Mouse (Mus musculus): ENCODE measurements around the gene Txk.
A peak's percentile ranks its signal among the peaks of the same experiment; 100 is the strongest.

The Txk gene

DNA sequence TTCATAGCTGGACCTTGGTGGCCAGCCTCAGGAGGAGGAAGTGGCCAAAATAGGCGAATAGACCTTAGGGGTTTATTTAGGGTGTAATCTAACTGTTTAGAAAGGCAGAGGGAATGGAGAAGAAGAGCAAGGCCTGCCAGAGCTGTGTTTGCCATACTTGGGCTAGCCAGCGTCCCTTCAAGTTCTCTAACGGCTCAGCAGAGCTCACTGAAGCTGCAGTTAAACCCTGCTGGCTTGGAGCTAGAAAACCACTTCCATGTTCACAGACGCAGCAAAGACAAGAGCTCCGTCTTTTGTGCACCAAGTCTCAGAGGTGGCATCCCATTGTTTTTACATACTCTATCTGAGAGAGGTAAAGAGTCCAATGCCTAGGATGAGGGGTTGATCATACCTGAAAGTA is 2.4 kb downstream of the Txk start:
- DNase-seq (ENCODE audit: low spot score), result no peak

DNA sequence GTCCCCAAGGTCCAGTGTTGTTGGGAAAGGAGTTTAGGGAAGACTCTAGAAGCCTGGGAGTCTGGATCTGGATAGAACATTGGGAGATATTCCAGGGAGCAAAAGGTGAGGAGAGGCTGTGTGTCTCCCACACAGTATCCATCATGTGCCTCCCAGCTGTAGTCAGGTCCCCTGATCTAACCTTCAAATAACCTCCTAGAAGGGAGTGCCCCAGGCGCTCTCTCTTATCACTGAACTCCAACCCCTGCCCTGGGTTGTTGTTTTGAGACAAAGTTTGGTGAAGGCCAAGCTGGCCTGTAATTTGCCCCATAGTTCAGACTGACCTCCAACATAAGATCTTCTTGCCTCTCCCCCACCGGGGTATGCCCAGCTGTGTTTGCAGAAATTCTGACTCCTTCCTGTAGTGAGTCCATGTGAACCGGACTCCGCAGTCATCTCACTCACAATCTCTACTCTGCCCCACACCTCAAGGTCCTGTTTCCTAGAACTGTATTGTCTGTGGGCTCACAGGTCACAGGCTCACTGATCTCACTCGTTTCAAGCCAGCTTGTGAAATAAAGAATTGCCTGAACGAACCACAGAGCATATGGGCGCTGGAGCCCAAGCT is 3.8 kb downstream of the Txk start:
- no peak for DNase-seq (ENCODE audit: low spot score)

DNA sequence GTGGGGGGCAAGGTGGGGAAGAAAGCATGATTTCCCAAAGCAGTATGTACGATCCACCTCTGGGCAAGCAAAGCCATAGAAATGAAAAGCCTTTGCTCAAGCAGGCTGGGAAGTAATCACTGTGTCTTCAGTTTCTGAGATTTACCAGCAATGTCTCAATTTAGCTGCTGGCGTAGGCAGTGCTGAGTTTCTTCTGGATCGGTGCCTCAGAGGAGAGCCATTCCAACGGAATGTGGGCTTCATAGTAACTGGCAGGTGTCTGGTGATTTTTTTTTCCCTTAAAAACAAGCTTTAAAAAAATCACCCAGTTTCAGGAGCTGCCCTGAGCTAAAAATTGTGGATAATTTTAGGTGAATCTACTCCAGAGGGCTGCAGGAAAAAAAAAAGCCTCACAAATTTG is 5.2 kb downstream of the Txk start:
- DNase-seq (ENCODE audit: low spot score), result no peak

DNA sequence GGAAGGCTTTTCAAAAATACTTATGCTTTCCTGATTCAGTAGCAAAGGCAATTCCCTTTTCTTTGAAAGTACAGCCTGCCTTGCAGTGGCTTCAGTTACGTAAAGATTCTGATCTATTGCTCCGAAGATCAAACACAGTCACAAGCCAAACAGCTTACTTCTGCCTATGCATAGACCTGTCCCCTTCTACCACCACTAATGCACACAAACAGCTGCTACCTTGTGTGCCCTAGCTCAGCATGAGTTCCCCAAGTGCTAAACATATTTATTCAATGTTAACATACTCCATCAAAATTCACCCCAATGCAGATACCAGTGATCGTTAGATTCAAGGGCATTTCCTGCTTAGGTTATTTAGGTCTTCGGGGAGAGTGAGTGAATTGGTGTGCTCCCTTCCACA is 6.1 kb downstream of the Txk start:
- no peak for DNase-seq (ENCODE audit: low spot score)

DNA sequence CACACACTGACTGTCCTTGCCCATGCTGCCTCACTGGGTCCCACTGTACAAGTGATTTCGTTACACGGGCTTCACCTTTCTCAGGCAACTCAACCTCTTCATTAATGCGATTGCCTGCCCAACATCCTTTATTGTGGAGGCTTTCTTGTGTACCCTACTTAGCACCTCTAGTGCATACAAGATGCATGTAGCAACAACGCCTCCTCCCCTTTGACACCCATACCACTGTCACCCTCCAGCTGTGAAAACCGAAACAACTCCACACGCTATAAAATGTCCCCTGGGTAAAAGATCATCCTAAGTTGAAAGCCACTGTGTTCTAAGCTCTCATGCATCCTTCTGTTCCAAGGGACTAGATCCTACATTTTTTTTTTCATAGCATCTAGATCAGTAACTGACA is 9.5 kb downstream of the Txk start:
- no peak for DNase-seq (ENCODE audit: low spot score)

DNA sequence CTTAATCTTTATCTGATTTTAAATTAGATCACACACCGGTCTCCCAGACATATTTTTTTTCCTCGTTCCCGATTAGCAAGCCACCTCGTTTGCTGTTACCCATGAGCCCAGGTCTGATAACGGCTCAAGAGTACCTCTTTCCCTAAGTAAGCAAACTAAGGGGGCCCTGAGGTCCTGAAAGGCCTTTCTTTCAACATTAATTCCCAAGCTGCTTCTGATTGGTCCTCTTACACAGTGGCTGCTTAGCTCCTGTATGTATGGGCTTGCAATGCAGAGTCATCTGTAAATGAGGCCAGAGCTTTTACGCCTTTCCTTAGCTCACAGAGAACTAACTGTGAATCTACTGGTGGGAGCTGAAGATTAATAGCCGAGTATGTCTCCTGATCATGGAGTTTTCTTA is 15.7 kb downstream of the Txk start:
- no peak for DNase-seq (ENCODE audit: low spot score)

DNA sequence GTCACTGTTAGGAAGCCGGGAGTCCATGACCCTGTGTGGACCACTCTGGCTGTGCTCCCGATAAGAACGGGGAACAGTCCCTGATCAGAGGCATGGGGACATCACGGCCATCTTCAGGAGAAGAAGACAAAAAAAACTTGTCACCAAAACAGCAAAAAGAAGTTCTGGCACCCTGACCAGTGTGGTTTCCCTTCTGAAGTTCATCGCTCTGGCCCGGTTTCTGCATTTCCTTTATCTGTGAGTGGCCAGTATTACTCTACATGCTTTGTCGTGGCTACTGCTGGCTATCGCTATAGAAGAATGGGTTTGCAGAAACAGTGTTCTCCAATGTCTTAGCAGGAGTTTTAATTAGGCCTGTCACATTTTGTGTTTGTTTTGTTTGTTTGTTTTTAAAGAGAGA is 16.1 kb downstream of the Txk start:
- no peak for DNase-seq (ENCODE audit: low spot score)

DNA sequence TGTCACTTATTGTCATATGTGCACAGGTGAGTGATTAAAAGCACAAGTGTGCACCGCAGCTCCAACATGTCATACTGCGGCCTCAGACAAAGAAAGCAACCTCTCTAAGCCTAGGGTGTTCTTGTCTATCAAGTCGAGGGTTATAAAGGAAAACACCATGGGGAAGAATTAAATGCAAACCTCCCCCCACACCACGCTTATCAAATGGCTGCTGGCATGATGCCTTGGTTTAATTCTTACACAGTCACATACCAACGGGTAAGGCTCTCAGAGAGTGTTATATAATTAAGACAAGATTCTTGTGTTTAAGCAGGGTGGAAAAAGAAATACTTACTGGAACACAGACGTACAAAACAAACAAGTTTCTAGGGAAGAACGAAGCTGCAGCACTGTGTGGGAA is 16.8 kb downstream of the Txk start:
- no peak for DNase-seq (ENCODE audit: low spot score)

DNA sequence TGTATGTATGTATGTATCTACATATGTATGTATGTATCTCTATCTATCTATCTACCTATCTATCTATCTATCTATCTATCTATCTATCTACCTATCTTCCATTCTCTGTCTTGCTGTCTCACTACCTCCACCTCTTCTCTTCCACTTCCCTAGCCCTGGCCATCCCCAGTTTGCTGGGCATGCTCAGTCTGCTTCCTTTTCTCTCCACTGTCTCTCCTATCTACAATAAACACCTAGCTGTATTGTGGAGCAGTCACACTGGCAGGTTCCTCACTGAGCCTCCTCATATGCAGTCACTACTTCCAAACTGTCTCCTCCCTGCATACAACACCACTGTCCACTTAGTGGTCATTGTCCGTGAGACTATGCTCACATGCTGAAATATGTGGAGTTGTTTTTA is 19.7 kb downstream of the Txk start:
- no peak for DNase-seq (ENCODE audit: low spot score)

DNA sequence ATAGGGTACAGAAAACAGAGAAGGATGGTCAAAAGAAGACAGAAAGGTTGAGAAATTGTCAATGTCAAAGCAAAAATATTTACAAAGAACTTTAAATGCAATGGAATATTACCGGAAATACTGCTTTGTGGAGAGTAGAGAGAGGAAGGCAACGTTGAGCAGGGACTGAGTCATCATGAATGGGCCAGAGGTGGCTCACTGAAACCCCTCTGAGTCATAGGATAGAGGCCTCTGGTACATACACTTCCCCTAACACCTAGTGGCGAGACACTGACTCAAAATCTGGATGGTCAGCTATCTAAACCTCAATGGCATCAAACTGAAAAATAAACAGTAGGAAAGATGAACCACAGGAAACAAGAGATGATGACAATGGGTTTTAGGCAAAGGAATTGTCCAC is 27.2 kb downstream of the Txk start:
- DNase-seq (ENCODE audit: low spot score), result no peak

DNA sequence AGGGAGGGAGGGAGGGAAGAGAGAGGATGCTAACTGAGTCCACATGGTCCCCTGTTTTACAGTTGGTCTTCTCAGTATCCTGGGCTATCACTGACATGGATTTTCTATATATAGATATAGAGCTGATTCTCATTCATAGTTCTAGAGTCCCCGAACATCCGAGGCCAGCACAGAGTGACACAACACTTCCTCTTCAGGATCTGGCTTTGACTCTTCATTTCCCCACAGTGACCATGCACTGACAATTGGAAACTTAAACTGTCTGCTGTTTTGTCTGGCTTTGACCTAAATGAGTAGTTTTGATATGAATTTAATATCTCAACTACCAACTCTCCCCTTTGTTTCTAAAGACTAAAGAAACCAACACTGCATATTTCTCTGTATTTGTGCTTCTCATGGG is 29.1 kb downstream of the Txk start:
- no peak for DNase-seq (ENCODE audit: low spot score)

DNA sequence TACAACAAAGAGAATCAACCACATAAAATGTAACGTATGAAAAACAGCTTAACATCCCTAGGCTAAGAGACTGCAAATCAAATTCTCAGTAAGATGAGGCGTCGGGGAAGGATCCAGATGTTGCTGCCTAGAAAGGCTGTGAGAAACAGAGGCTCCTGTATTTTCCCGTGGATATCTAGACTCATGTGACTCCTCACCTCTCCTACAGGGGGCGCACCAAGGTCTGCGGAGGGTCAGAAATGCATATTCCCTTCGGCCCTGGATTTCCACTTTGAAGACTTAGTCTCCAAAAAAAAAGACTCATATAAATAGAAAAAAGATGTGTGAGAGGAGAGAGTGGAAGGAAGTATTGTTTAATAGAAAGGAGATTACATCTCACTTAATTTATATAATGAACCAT is 32.0 kb downstream of the Txk start:
- DNase-seq (ENCODE audit: low spot score), result no peak

DNA sequence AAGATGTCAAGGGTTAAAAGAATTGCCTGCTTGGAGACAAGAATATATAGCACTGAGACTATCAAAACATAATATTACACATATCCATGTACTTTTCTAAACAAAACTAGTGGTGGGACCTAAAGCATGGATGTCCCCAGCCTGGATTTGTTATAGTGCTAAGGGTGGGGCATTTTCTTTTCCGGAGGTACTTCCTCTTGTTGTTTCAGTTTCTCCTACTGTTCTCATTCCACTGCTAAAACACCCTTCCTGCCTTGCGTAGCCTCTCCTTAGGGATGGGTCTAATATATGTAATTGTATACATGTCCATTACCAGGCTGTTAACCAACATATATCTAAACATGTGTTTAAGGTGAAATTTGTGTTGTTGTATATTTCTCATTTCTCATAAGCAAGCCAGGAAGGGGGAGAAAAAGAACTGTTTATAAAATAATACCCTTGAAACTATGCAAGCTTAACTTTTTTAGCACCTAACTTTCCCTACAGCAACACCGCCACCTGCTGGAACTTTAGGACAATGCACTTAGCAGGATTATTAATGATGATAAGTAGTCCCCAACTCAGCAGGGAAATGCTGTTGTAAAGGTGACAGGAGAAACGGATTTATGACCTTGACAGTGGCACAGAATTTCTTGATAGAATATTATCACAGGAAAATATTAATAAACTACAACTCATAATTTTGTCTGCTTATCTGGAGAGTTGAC is 41.9 kb downstream of the Txk start:
- peak; percentile 21 for DNase-seq (ENCODE audit: low spot score)

DNA sequence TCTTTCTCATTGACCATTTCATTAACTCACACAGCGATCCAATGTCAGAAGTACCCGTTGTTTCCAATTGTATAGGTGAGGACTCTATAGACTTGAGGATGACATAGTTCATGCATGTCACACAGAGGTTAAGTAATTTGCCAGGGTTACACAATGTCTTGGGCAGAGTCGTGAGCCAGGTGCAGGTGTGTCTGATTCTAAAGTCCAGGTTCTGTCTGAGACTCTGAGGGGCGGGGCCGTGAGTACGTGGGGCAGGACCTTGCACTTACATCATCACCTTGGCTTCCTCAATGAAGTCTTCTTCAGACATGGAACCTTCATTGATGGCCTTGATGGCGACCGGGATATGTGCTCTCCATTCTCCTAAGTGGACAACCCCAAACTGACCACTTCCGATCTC is 42.6 kb downstream of the Txk start:
- no peak for DNase-seq (ENCODE audit: low spot score)

DNA sequence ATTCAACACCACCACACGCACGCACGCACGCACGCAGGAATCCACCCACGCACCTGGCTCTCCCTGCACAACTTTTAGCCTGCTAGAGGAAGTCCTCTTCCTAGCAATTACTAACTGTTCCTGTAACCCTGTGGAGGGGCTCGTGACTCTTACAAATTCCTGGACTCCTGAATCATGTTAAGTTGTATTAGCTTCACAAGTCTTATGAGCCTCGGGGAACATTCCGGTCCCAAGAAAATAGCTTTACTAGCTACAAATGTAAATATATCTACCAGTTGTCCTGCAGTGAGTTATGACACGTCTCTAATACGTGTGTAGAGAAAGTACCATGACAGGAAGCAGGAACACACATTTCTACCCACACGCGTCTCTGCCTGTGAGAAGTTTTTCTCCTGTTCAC is 43.1 kb downstream of the Txk start:
- no peak for DNase-seq (ENCODE audit: low spot score)

DNA sequence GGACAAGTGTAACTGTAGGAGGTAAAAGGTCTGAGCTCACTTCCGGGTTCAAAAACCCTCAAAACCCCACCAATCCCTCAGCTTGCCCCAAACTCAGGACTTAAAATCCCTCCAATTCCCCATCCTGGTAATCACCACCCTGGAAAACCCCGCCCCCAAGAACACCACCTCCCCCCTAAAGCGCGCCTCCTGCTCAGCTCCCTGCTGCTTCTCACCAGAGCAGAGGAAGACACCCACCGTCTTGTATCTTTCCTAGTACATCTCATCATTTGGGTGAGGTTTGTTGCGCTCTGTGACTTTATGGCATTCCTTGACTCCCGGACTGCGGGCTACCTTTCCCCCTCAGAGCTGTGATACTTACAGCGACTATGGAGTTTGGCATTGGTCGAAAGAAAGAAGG is 45.9 kb downstream of the Txk start:
- no peak for DNase-seq (ENCODE audit: low spot score)

DNA sequence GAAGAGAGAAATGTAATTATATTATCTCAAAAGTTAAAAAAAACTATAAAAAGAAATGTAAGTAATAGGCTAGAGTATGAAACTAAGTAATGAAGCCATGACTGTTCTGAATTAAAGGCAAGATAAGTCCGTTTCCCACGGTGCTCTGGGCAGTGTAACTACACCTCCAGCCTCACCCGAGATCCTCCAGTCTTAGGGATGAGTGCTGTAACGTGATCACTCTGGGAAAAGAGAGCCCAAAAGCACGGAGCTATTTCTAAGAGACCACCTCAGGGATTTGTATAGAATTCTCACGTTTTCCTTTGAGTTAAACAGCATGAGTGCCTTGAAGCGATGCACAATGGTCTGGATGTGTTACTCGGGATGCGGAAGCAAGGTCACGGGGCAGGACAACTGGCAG is 46.5 kb downstream of the Txk start:
- no peak for DNase-seq (ENCODE audit: low spot score)

DNA sequence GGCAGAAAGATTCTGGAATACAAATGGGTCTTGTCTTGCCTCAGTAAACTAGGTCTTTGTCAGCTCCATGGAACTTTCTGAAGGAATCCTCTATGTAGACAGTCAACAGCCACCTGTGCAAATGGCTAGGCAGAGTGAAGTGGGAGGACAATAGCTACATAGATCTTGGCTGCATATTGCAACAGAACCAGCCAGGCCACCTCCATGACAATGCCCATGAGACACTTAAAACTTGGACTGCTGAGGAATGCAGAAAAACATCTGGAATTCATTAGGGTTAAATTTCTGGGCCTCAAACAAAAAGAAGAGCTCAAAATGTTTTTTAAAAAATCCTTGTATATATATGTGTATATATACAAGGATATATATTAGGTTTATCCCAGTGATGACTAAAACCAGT is 50.4 kb downstream of the Txk start:
- no peak for DNase-seq (ENCODE audit: low spot score)

DNA sequence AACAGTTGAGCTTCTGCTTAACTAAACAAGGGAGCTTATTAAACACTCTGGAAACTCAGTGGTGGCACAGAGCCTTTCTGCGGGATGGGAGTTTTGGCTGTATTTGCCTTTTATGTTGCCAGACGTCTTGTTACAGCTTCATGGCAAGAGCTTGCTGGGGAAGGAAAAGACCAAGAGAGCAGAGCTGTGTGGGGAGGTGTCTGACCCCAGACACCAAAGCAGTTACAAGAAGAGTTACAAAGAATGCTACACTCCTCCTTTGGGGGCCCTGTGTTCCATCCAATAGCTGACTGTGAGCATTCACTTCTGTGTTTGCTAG is 53.1 kb downstream of the Txk start:
- DNase-seq (ENCODE audit: low spot score), result no peak

DNA sequence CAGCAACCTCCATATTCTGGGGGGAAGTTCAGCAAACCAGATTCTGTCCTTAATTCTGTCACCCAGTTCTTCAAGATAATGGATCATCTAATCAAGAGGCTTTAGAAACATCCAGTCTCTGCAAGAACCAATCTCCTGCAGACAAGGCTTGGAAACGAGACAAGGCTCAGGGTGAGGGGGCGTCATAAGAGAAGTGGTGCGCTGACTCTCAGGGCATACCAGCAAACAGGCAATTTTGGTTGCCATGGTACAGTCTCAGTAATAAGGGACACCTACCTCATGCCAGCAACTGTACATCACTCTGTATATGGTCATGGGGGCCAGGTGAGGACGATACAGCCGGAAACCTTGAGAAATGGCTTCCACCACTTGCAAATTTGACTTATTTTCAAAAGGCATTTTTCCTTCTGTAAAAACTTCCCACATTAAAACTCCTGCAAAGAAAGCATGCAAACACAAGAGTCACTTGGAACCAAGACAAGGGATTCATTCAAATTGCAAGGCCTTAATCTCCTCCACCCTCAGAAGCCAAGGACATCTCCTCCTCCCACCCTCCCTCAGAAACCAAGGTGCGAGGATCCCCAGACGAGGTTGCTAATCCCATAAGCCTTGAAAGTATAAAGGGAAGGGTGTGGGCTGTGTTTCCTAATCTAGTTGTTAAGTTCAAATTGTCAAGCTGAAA is 53.6 kb downstream of the Txk start:
- DNase-seq (ENCODE audit: low spot score), result no peak

DNA sequence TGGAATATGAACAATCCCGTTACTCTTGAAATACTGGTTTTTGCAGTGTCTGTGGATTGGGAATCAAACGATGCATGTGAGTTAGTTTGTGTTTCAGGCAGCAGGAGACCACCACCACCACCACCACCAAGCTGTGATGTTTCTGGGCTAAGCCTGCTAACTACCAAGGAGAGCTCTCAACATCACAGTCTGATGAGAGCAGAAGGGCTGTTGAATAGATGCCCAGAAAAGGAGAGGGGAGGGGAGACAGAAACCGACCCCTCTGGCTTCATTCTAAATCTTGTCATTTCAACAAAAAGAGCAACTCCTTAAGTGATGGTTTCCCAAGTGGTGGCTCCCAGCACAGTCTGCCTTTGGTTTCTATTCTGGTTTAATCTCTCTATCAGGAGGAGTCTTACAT is 54.2 kb downstream of the Txk start:
- DNase-seq (ENCODE audit: low spot score), result no peak

DNA sequence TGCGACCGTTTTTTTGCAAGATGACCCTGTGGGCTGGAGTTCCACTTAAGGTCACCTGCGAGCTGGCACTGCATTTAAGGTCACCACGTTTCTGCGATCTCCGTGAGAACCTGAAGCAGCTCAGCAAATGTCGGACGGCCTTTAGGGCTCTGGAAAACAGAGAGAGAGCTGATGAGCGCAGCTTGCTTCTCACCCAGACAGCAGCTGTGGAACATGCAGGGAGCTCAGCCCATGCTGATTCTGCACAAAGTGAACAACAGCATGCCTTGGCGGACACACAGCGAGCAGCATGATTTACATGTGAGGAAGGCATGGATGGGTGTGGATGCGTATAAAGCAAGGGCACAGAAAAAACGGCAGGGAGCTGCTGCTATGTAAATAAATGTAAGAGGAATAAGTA is 56.1 kb downstream of the Txk start:
- no peak for DNase-seq (ENCODE audit: low spot score)

DNA sequence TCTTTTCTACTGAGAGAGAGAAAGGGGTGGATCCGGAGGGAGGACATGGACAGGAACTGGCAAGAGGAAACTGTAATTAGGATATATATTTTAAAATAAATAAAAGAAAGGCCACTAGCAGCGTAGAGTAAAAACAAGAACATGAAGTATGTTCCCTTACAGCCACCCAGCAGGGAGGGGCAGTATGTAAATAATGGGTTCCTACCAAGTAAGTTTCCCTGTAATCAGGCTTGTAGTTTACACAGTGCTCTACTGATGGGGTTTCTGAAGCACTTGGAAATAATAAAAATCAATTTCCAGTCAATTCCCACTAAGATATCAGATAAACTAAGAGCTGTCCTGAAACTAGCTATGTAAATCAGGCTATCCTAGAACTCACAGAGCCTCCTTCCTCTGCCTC is 57.9 kb downstream of the Txk start:
- no peak for DNase-seq (ENCODE audit: low spot score)

DNA sequence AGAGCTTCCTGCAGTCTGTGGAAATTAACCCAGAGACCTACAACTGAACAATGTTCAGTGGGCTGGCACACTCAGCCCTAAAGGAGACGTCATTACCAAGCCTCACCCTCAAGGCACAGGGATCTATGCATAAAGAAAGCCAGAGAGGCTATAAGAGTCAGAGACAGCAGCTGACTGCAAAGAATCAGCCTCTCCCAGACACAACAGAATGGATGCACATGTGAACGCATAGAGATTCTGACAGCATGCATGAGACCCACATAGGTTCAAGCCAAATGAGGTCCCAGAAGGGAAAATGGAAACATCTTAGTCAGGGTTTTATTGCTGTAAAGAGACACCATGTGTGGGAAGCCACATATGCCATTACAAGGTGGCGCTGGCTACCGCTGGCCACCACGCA is 62.1 kb downstream of the Txk start:
- DNase-seq (ENCODE audit: low spot score), result no peak
